Mouse (Mus musculus) embryonic fibroblast, embryonic 13.5 days (primary cell): Measurements from ENCODE around the gene Adamtsl1. TPM values are rescaled to one million over a fixed set of nuclear protein-coding genes. Genes with fewer than 3 reads are reported as not detected.

Experiments used
- H3K27ac ChIP-seq: 2 replicates; pipeline ENCODE4 v1.5.1; 2012; ENCODE audit warnings: low read length, control low read depth, inconsistent platforms; ENCODE audit not compliant: insufficient read depth
- H3K4me1 ChIP-seq: 2 replicates; pipeline ENCODE4 v1.6.1; 2011; ENCODE audit warnings: low read length; ENCODE audit not compliant: control insufficient read depth, insufficient read depth
- H3K4me3 ChIP-seq: 2 replicates; pipeline ENCODE4 v1.5.1; 2011; ENCODE audit warnings: mild to moderate bottlenecking, control low read depth, low read length; ENCODE audit not compliant: insufficient read depth
- CTCF ChIP-seq: IDR thresholded peaks from 2 replicates; pipeline ENCODE4 v1.5.1; 2011; ENCODE audit warnings: mild to moderate bottlenecking, control low read depth, low read length, moderate library complexity, borderline replicate concordance; ENCODE audit not compliant: insufficient read depth
- POLR2A ChIP-seq: IDR thresholded peaks from 2 replicates; pipeline ENCODE4 v1.6.1; 2011; ENCODE audit warnings: low read depth, mild to moderate bottlenecking, control low read depth, low read length, moderate library complexity
- polyA plus RNA-seq: library from polyadenylated mRNA; stranded (reverse); fragments of >200 nt; gene quantifications from 2 replicates; pipeline ENCODE4 v1.2.4, GENCODE M21; 2011; ENCODE audit warnings: low read depth; ENCODE audit not compliant: missing spikeins, insufficient read length

Adamtsl1 gene
- polyA plus RNA-seq, 1 experiment = 30.0 TPM

DNA sequence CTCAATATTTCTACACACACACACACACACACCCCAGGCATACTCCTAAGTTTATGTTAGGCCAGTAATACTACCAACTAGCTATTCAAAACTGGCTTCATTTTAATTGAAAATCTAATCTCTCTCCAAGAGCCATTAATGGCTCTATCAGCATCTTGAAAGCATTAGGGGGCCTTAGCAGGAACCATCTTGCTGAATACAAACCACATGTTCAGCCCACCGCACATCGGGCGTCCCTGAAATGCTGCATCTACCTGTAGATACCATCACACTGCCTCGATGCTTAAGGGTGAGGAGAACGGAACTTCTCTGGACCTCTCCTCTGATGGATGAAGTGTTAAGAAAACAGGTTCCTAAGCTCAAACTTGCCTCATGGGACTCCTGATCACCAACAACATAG lies 950.8 kb downstream of the Adamtsl1 start:
- Histone ChIP-seq H3K27ac (no peak overlapping the region), H3K4me3 (no peak overlapping the region), H3K4me1 (no peaks in the 10 kb centered on the region)
- TF ChIP-seq CTCF = no peak
- no peak for TF ChIP-seq POLR2A
